Mouse (Mus musculus) small intestine, adult 2 months (tissue): Measurements from ENCODE around the gene Rem1. TPM values are rescaled to one million over a fixed set of nuclear protein-coding genes. Genes with fewer than 3 reads are reported as not detected.
A peak's percentile ranks its signal among the peaks of the same experiment; 100 is the strongest.

Experiments
- H3K27ac ChIP-seq: fragments of 200-500 bp; 2 replicates; pipeline ENCODE4 v1.5.1; 2012; ENCODE audit warnings: low read depth, low read length, control low read depth, inconsistent platforms; ENCODE audit not compliant: insufficient read depth
- H3K27me3 ChIP-seq: fragments of 200-500 bp; 2 replicates; pipeline ENCODE4 v1.6.1; 2012; ENCODE audit warnings: mild to moderate bottlenecking, moderate library complexity, low read length, inconsistent platforms; ENCODE audit not compliant: control insufficient read depth, insufficient read depth
- H3K36me3 ChIP-seq: fragments of 200-500 bp; 2 replicates; pipeline ENCODE4 v1.6.1; 2012; ENCODE audit warnings: mild to moderate bottlenecking, low read length, control low read depth, inconsistent platforms; ENCODE audit not compliant: control insufficient read depth, insufficient read depth
- H3K4me1 ChIP-seq: fragments of 200-500 bp; 2 replicates; pipeline ENCODE4 v1.6.1; 2012; ENCODE audit warnings: low read length, inconsistent platforms, mixed read lengths; ENCODE audit not compliant: control insufficient read depth, insufficient read depth, insufficient read length
- H3K4me3 ChIP-seq: fragments of 200-500 bp; 2 replicates; pipeline ENCODE4 v1.5.1; 2012; ENCODE audit warnings: low read depth, mild to moderate bottlenecking, control low read depth, inconsistent platforms, low read length, moderate library complexity
- CTCF ChIP-seq: fragments of 200-500 bp; IDR thresholded peaks from 2 replicates; pipeline ENCODE4 v1.5.1; 2012; ENCODE audit warnings: low read depth, mild to moderate bottlenecking, control low read depth, inconsistent platforms, low read length, moderate library complexity, mixed read lengths; ENCODE audit not compliant: insufficient replicate concordance, insufficient read length; ENCODE audit errors: extremely low read depth
- POLR2A ChIP-seq: fragments of 200-500 bp; IDR thresholded peaks from 2 replicates; pipeline ENCODE4 v1.6.1; 2012; ENCODE audit warnings: low read depth, mild to moderate bottlenecking, control low read depth, inconsistent platforms, low read length, moderate library complexity
- WGBS: fragments of 180-500 bp; shearing (Covaris S2); methylation state at CpG from one replicate; pipeline ENCODE4 v1.1.7; 2018; 5-methylcytosine and 5-hydroxymethylcytosine counted together
- polyA plus RNA-seq: library from polyadenylated mRNA; depleted of rRNA; stranded (reverse); fragments of >200 nt; gene quantifications from 2 replicates; pipeline ENCODE4 v1.2.3, GENCODE M21; 2012

Rem1 gene
- polyA plus RNA-seq, 1 experiment = 4.7 TPM

- H3K4me3 ChIP-seq = no peak overlapping the region
- no peaks in the 10 kb centered on the region for H3K4me1 ChIP-seq
- no peaks in the 10 kb centered on the region for H3K27me3 ChIP-seq
- TF ChIP-seq CTCF (no peak), POLR2A (no peak)
- H3K27ac ChIP-seq = no peak overlapping the region
- H3K36me3 ChIP-seq = no peaks in the 10 kb centered on the region
- WGBS = 86% methylated on average over 6 of the region's 6 CpGs
Observed at GRCm38 (mm10) chr2:152600076-152600475, 26.7 kb upstream of the Rem1 start.

- no peak overlapping the region for H3K4me3 ChIP-seq
- H3K4me1 ChIP-seq = no peaks in the 10 kb centered on the region
- no peaks in the 10 kb centered on the region for H3K27me3 ChIP-seq
- H3K36me3 ChIP-seq = no peaks in the 10 kb centered on the region
- 68% methylated on average over 4 of the region's 4 CpGs for WGBS
- TF ChIP-seq CTCF (peak; percentile 17; the same call in 1 of the 2 replicates), POLR2A (no peak)
- no peak overlapping the region for H3K27ac ChIP-seq
Observed at GRCm38 (mm10) chr2:152601275-152601960, 25.3 kb upstream of the Rem1 start.

DNA sequence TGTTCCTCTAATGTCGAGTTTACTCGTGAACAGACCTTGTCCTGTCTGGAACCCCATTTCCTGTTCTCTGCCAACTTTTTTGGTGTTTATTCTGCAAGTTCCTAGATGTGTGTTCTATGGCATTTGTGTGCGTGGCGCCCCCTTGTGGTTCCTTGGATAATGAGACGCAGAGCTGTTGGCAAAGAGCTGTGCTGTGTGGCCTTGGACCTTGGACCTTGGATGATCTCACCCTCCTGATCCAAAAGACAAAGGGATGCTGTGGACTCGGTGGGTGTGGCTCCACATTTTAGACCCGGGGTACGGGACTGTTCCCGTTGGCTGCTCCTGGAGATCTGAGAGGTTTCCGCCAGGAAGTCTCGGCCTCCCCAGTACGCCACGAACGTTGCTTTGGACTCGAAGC, 22.7 kb upstream of the Rem1 start, which contains the start of gene Defb36:
TSS of gene Defb36 (plus strand) at position 271 of the 400 bp plus-strand sequence.
- peak; percentile 40; the same call in 1 of the 2 replicates for TF ChIP-seq CTCF
- no peak for TF ChIP-seq POLR2A
- WGBS = 64% methylated on average over 15 of the region's 15 CpGs
- H3K27ac ChIP-seq = no peak within 1 kb of the TSS

DNA sequence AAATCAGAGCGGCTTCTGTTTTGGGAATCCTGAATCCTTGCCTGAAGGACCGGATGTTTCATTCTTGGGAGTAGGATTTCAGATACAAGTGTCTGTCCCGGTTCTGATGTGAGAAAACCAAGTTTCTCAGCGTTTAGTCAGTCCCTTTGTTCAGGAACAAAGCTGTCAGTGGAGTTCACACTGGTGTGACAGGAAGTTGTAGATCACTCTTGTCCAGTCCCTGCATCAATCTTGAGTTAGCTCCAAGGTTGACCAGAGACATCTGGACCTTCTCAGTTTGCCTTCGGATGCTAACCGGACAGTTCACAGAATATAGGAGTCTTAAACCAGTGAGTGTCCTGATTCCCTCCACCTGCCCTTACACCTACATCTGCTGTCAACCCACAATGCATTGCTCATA, 19.0 kb upstream of the Rem1 start:
- 58% methylated on average over 6 of the region's 6 CpGs for whole genome bisulfite sequencing

More for the DNA sequence above, 22.7 kb upstream of the Rem1 start, which contains the start of gene Defb36:
- Histone ChIP-seq H3K27me3 (no peaks in the 10 kb centered on the region), H3K4me3 (no peak within 1 kb of the TSS), H3K4me1 (no peaks in the 10 kb centered on the region), H3K36me3 (no peaks in the 10 kb centered on the region)

DNA sequence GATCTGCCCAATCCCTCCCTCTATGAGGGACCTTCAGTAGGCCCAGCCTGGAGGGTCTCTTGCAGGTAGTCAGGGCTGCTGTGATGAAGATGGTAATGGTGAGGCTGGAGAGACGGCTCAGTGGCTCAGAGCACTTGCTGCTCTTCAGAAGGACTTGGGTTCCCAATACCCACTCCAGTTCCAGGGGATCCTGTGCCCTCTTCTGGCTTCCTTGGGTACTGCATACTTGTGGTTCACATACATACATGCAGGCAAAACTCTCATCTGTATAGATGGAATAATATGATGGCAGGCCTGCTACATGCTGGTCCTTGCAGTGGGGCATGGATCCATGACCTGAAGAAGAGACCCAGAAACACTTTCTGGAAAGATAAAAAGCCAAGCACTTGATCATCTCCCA, 18.0 kb upstream of the Rem1 start:
- Histone ChIP-seq H3K27ac (no peak overlapping the region), H3K4me3 (no peak overlapping the region), H3K36me3 (no peaks in the 10 kb centered on the region), H3K27me3 (no peaks in the 10 kb centered on the region), H3K4me1 (no peaks in the 10 kb centered on the region)
- TF ChIP-seq POLR2A (no peak), CTCF (no peak)
- 93% methylated on average over 1 of the region's 1 CpGs for WGBS

More for the DNA sequence above, 19.0 kb upstream of the Rem1 start:
- Histone ChIP-seq H3K27ac (no peak overlapping the region), H3K36me3 (no peaks in the 10 kb centered on the region), H3K4me3 (no peak overlapping the region), H3K4me1 (no peaks in the 10 kb centered on the region), H3K27me3 (no peaks in the 10 kb centered on the region)
- TF ChIP-seq CTCF (no peak), POLR2A (no peak)

- TF ChIP-seq CTCF (no peak), POLR2A (no peak)
Observed at GRCm38 (mm10) chr2:152612193-152612592, 14.6 kb upstream of the Rem1 start.

GRCm38 (mm10) chr2:152615563-152615962, 11.2 kb upstream of the Rem1 start:
- 16% methylated on average over 7 of the region's 7 CpGs for WGBS
- peak; percentile 74; the same call in 1 of the 2 replicates for TF ChIP-seq CTCF
- TF ChIP-seq POLR2A = no peak
- Histone ChIP-seq H3K36me3 (no peaks in the 10 kb centered on the region), H3K4me1 (no peaks in the 10 kb centered on the region), H3K27ac (no peak overlapping the region), H3K27me3 (no peaks in the 10 kb centered on the region), H3K4me3 (no peak overlapping the region)

More at GRCm38 (mm10) chr2:152612193-152612592, 14.6 kb upstream of the Rem1 start:
- Histone ChIP-seq H3K36me3 (no peaks in the 10 kb centered on the region), H3K27me3 (no peaks in the 10 kb centered on the region), H3K27ac (no peak overlapping the region), H3K4me1 (no peaks in the 10 kb centered on the region), H3K4me3 (no peak overlapping the region)
- 56% methylated on average over 7 of the region's 8 CpGs for WGBS
